Mouse (Mus musculus): Measurements from ENCODE around the gene Rnf217.

GRCm38 (mm10) chr10:31547156-31547555 is 61.8 kb downstream of the Rnf217 start:
- TF ChIP-seq CTCF (IDR thresholded peaks at IDR 0.05; ENCODE audit: low read depth) (no peak), EP300 (IDR thresholded peaks at IDR 0.05; ENCODE audit: low read depth) (no peak)
